Mouse (Mus musculus) neural tube, embryonic 13.5 days (tissue): Measurements from ENCODE around the gene Gm14406. TPM values are rescaled to one million over a fixed set of nuclear protein-coding genes. Genes with fewer than 3 reads are reported as not detected.

Experiments used
- polyA plus RNA-seq: library from polyadenylated mRNA; unstranded; fragments of >200 nt; fragmentation: Nextera tagmentation; extraction: Ambion mirVana; gene quantifications from 2 replicates; pipeline ENCODE4 v1.2.1, GENCODE M21; 2015

The Gm14406 gene
- polyA plus RNA-seq, 1 experiment from 2014 or later, result not detected

Other genes starting within 250 kb of the Gm14406 start
- 5.5 and 6.1 TPM in 2 replicates for gene Gm14418, start 179.9 kb downstream of the Gm14406 start, polyA plus RNA-seq
- 5.2 and 5.7 TPM in 2 replicates for gene Zfp970, start 113.5 kb downstream of the Gm14406 start, polyA plus RNA-seq
- gene Gm14403, start 80.0 kb downstream of the Gm14406 start, polyA plus RNA-seq, result 2.5 TPM in 2 replicates
- gene Gm14322, start 181.1 kb upstream of the Gm14406 start, polyA plus RNA-seq, result 3.6 and 5.6 TPM in 2 replicates